Mouse (Mus musculus): ENCODE measurements around the gene Scoc. TPM values are rescaled to one million over a fixed set of nuclear protein-coding genes. Genes with fewer than 3 reads are reported as not detected.
"Not testable (repeated sequence)": the region's sequence is repeated elsewhere in the genome, so short reads cannot be mapped to it uniquely, and the experiment has no call there.

Scoc gene
- polyA plus RNA-seq, 1 experiment = 298 TPM

DNA sequence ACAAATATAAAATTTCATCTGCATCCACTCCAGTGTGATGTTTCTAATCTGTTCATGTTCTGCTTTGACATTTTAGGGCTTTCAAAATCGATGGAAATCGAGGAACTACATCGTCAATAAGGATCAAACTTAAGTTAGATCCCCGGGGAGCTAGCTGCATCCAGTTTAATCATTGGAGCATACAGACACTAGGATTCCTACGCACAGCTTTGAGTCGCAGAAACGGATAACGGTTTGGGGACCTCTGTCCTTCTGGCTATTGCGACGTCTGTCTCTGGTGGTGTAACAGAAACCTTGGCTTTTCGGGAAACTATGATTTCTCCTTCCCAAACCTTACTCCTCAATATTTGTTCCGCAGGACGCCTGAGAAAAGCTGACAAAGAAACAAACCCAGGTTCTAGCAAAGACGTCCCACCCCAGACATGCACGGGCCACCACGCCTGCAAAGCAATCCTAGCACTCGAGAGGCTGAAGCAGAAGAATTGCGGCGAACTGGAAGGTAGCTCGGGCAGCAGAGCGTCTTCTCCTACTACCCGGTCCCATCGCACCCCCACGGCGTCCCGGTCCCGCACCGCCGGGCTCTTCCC, 16.4 kb downstream of the Scoc start:
- DNase-seq = no peak
- WGBS = under 1% methylated on average over 29 of the region's 29 CpGs
- H3K27me3 ChIP-seq (ENCODE audit: control insufficient read depth, insufficient read depth, low read length) = no peaks in the 10 kb centered on the region

DNA sequence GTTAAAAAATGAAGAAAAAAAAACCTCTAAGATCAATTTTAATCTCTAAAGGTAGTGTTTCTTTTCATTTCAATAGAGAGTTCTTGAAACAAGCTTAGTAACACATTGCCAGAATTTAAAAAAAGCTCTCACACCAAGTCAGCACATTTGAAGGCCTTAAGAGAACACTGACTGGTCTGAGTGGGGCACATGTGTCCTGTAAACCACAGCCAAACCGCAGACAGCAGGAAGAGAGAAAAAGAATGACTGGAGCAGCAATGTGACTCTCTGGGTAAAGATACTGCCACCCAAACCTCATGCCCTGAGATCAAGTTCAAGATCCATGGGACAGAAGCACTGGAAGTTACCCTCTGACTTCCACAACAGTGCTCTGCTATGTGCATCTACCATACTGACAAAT, 21.1 kb downstream of the Scoc start:
- no peaks in the 10 kb centered on the region for H3K27me3 ChIP-seq (ENCODE audit: control insufficient read depth, insufficient read depth, low read length)
- DNase-seq = no peak
- TF ChIP-seq POLR2A (IDR thresholded peaks at IDR 0.05; ENCODE audit: borderline replicate concordance, insufficient read depth, low read length) = no peak
- no peak for TF ChIP-seq CTCF (IDR thresholded peaks at IDR 0.05; ENCODE audit: borderline replicate concordance, insufficient read depth, low read depth, low read length)
- no peak overlapping the region for H3K4me3 ChIP-seq (replicated peaks; ENCODE audit: insufficient read depth, low read depth, low read length)
- WGBS = 74% methylated on average over 1 of the region's 1 CpGs
- H3K27ac ChIP-seq (ENCODE audit: insufficient read depth, low read length) = no peak overlapping the region
- H3K4me1 ChIP-seq (ENCODE audit: control insufficient read depth, insufficient read depth, low read length) = no peaks in the 10 kb centered on the region; the same call in 1 of the 2 replicates

More for the DNA sequence above, 16.4 kb downstream of the Scoc start:
- Histone ChIP-seq H3K27ac (ENCODE audit: insufficient read depth, low read length) (peak overlapping the region; percentile 24; the same call in 1 of the 2 replicates), H3K4me3 (replicated peaks; ENCODE audit: insufficient read depth, low read depth, low read length) (peak overlapping the region; percentile 68), H3K4me1 (ENCODE audit: control insufficient read depth, insufficient read depth, low read length) (no peaks in the 10 kb centered on the region; the same call in 1 of the 2 replicates)
- TF ChIP-seq POLR2A (IDR thresholded peaks at IDR 0.05; ENCODE audit: borderline replicate concordance, insufficient read depth, low read length) = no peak
- TF ChIP-seq CTCF (IDR thresholded peaks at IDR 0.05; ENCODE audit: borderline replicate concordance, insufficient read depth, low read depth, low read length) = no peak

DNA sequence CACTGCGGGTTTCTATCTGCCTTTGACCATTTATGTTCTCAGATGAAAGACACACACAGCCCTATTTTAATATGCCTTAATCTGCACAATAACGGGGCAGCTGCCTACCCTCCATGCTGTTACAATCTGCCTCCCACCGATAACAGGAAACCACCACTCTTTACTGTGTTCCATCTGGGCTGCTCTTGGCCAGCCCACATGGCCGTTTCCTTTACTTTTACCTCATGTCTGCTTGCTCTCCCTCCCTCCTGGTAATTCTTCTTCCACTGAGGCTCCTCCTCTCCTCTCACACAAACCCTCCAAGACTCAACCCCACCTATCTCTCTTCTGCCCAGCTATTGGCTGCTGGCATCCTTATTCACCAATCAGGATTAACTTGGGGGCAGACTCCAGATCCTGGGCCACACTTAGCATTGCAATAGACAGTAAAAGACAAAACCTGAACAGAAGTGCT, 29.1 kb downstream of the Scoc start:
- TF ChIP-seq CTCF (IDR thresholded peaks at IDR 0.05; ENCODE audit: borderline replicate concordance, insufficient read depth, low read depth, low read length) (no peak), POLR2A (IDR thresholded peaks at IDR 0.05; ENCODE audit: borderline replicate concordance, insufficient read depth, low read length) (no peak)
- WGBS = 63% methylated on average over 4 of the region's 4 CpGs
- Histone ChIP-seq H3K4me1 (ENCODE audit: control insufficient read depth, insufficient read depth, low read length) (no peaks in the 10 kb centered on the region), H3K4me3 (replicated peaks; ENCODE audit: insufficient read depth, low read depth, low read length) (no peak overlapping the region), H3K27ac (ENCODE audit: insufficient read depth, low read length) (no peak overlapping the region), H3K27me3 (ENCODE audit: control insufficient read depth, insufficient read depth, low read length) (no peaks in the 10 kb centered on the region)
- no peak for DNase-seq

DNA sequence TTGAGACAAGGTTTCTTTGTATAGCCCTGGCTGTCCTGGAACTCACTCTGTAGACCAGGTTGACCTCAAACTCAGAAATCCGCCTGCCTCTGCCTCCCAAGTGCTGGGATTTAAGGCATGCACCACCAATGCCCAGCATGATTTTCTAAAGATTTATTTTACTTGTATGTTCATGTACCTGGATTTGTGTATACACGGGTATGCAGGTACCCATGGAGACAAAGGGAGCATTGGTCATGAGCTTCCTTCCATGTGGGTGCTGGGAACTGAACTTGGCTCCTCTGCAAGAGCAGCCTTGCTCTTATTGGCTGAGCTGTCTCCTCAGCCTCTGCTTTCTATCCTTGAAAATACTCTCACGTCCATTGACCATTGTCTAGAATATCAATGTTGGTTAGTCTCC, 29.6 kb downstream of the Scoc start:
- H3K4me3 ChIP-seq (replicated peaks; ENCODE audit: insufficient read depth, low read depth, low read length) = not testable (repeated sequence)

DNA sequence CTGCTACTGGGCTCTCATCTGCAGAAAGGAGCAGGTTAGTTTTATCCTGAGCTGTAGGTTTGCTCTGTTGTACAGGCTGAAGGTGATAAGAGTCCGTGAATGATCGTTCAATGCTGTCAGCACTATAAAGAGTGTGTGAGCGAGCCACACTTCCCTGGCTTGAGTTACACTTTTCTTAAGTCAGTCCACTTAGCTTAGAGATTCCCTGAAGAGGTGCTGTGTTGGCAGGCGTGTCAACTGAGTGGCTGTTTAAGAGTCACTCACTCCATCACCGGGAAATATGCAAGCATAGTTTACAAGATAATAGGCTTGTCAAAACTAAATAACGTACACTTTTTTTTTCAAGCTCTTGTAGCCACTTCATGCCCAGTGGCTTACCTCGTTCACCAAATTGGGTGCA, 31.2 kb downstream of the Scoc start:
- H3K27me3 ChIP-seq (ENCODE audit: control insufficient read depth, insufficient read depth, low read length) = no peaks in the 10 kb centered on the region
- no peak for DNase-seq
- TF ChIP-seq CTCF (IDR thresholded peaks at IDR 0.05; ENCODE audit: borderline replicate concordance, insufficient read depth, low read depth, low read length) = no peak
- TF ChIP-seq POLR2A (IDR thresholded peaks at IDR 0.05; ENCODE audit: borderline replicate concordance, insufficient read depth, low read length) = no peak
- WGBS = 79% methylated on average over 7 of the region's 7 CpGs
- no peak overlapping the region for H3K27ac ChIP-seq (ENCODE audit: insufficient read depth, low read length)
- no peaks in the 10 kb centered on the region for H3K4me1 ChIP-seq (ENCODE audit: control insufficient read depth, insufficient read depth, low read length)
- H3K4me3 ChIP-seq (replicated peaks; ENCODE audit: insufficient read depth, low read depth, low read length) = no peak overlapping the region

More for the DNA sequence above, 29.6 kb downstream of the Scoc start:
- not testable (repeated sequence) for DNase-seq; H3K27me3 ChIP-seq (ENCODE audit: control insufficient read depth, insufficient read depth, low read length); H3K4me1 ChIP-seq (ENCODE audit: control insufficient read depth, insufficient read depth, low read length); H3K27ac ChIP-seq (ENCODE audit: insufficient read depth, low read length)
- 90% methylated on average over 3 of the region's 3 CpGs for WGBS

DNA sequence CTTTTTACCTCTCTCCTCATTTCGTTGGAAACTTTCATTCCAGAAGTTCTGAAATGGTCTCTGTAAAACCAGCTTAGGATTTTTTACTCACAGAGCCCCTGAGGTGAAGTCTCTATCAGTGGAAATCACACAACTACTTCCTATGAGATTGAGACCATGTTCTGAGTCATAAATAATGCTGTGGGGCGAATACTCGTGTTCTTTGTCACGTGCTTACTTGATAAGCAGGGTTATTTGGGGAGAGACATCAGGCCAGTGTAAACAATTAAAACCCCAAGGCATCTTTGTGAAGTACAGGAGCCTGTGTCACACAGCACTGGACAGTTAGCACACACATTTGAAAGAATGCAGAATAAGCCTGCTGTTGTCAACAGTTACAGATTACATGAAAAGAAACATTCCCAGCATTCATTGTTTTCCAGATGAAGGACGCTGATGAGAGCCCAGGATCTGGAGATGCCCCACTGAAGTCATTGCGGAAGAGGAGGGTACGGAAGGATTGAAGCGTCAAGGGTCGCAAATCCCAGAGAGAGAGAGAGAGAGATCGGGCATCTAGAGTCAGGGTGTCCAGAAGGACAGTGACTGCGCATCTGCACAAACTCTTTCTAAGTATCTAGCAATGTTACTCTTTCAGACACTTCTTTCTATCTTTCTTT, 32.0 kb downstream of the Scoc start:
- 71% methylated on average over 11 of the region's 11 CpGs for WGBS
- DNase-seq = no peak
- no peak overlapping the region for H3K4me3 ChIP-seq (replicated peaks; ENCODE audit: insufficient read depth, low read depth, low read length)
- TF ChIP-seq POLR2A (IDR thresholded peaks at IDR 0.05; ENCODE audit: borderline replicate concordance, insufficient read depth, low read length) (no peak), CTCF (IDR thresholded peaks at IDR 0.05; ENCODE audit: borderline replicate concordance, insufficient read depth, low read depth, low read length) (no peak)
- H3K4me1 ChIP-seq (ENCODE audit: control insufficient read depth, insufficient read depth, low read length) = no peaks in the 10 kb centered on the region
- no peak overlapping the region for H3K27ac ChIP-seq (ENCODE audit: insufficient read depth, low read length)
- no peaks in the 10 kb centered on the region for H3K27me3 ChIP-seq (ENCODE audit: control insufficient read depth, insufficient read depth, low read length)

DNA sequence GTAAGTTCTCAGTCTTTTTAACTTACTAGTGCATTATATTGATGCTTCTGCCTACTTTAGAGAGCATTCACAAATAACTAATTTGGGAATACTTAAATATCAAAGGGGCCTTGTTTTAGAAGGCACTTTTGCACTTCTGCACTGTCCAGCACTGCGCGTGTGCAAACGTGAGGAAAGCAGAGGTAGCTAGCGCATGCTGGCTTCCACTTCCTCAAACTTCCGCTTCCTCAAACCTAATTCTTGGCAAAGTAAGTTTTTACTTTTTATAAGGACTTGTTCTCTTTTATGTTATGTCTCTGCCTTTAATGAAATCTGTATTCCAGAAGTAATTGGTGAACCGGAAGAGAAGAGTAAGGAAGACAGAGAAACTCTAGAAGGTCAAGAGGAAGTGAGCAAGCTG, 33.0 kb downstream of the Scoc start:
- no peak for TF ChIP-seq CTCF (IDR thresholded peaks at IDR 0.05; ENCODE audit: borderline replicate concordance, insufficient read depth, low read depth, low read length)
- no peak for TF ChIP-seq POLR2A (IDR thresholded peaks at IDR 0.05; ENCODE audit: borderline replicate concordance, insufficient read depth, low read length)
- 93% methylated on average over 6 of the region's 6 CpGs for WGBS
- no peak overlapping the region for H3K27ac ChIP-seq (ENCODE audit: insufficient read depth, low read length)
- no peaks in the 10 kb centered on the region for H3K27me3 ChIP-seq (ENCODE audit: control insufficient read depth, insufficient read depth, low read length)
- no peak overlapping the region for H3K4me3 ChIP-seq (replicated peaks; ENCODE audit: insufficient read depth, low read depth, low read length)
- no peak for DNase-seq
- H3K4me1 ChIP-seq (ENCODE audit: control insufficient read depth, insufficient read depth, low read length) = no peaks in the 10 kb centered on the region

Data from cerebellum, adult 2 months (tissue).